Mouse (Mus musculus): ENCODE data around the gene Kcnip2.

The Kcnip2 gene

DNA sequence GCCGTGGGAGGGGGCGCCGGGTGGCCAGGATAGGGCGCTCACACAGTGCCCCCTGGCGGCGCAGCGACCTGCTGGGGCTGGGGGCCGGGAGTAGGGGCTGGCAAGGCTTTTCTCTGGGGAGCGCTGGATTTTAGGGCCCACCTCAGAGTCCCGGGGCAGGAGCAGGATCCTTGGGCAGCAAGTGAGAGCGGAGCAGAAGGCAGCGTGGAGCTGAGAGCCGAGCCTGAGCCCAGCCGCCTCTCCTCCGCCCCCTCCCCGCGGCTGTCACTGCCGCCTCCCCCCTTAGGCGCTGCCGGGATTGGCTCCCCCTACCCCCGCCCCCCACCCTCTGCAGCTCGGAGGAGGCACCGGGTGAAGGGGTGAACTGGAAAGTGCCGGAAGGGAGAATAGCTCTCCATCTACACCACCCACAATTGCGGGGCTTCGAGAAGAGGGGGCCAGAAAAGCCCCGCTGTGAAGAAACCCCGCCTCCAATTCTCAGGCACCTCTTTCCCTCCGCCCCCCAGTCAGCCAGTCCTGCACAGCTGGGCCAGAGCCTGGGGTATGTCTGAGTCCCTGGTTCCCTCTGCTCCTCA lies at the start of gene Kcnip2:
Kcnip2 (minus strand) TSS at position 231 of the 575 bp plus-strand sequence.
- peak; percentile 26 to 41 for DNase-seq

DNA sequence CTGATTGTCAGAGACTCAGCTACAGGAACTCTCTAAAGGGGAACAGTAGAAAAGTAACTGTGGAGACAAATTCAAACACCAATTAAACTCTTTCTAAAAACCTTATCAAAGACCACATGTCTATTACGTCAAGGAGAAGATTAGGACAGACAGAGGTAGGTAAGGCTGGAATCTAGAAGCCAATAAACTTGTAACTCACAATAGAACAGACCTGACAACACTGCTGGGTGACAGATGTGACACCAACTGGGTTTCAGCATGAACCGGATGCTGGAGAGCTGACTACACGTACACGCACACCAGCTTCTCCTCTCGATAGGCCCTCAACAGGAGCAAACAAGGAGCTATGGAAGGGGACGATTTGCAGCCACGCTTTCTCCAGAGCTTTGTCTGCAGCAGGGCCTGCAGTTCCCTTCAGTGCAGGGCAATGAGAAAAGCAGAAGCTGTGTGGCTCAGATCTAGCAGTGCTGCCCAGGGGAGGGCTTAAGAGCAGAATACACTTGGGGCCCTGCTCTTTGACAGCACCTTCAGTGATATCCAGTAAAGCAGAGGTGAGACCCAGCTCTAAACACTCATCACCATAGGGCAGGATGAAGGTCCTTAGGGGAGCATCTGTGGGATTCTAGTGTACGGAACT lies 39.5 kb upstream of the Kcnip2 start:
- DNase-seq, result no peak

DNA sequence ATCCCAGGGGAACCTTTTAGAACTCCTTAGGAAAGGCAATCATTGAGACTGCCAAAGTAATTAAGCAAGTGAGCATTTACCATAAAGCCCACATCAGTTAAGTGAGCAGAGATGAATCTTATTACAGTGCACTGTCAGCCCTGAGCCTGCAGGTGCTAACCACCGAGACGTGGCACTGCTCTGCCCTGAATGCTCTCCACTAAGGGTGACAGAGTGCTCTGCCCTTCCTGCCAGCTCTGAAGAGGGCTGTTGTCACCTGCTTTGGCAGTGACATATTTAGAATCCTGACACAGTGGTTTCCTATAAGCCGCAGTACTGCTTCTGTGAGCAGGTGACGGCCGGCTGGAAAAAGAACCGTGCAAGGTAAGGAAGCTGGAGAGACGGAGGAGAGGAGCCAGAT lies 38.7 kb upstream of the Kcnip2 start:
- no peak for DNase-seq

DNA sequence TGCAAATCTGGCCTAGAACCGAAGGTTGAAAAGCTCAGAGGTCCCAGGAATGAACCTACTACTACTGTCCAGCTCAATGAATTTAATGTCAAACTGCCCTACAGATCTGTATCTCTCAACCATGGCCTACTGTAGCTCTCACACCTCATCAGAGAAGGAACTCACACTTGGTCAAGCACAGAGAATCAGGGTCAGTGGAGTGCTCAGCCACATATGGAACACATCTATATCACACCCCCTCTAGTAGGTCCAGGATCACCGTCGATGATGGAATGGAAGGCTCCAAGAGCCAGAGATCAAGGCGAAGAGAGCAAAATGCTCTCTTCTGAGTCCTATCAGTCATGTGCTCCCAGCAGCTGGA lies 31.9 kb upstream of the Kcnip2 start:
- DNase-seq, result no peak

DNA sequence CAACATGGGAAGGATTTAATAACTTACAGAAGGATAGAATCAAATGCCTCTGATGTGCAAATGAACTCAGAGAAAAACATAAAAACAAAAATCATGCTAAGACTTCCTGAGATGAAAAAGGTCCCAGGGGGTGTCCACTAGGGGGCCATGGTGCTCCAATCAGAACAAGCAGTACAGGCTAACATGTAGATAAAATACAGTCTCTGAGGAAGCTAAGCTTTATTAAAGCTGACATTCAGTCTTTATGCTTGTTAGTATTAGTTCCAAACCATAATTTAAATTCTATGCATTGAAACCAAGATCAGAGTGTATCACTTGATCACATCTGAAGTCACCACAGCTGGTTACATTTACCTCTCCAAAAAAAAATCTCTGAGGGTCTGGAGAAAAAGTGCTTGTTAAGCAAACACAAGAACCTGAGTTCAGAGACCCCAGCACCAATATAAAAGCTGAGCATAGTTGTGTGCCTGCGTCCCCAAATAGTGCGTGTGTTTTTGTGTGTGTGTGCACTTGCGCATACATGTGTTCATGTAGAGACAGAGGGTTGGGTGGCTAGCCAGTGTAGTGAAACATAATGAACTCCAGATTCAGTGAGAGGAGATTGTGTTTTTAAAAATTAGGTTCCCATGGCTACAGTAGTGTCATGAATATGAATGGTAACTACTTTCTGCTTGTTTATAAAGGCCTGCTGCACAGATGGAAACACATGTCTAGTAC lies 31.3 kb upstream of the Kcnip2 start:
- DNase-seq, result peak; percentile 42 to 48

DNA sequence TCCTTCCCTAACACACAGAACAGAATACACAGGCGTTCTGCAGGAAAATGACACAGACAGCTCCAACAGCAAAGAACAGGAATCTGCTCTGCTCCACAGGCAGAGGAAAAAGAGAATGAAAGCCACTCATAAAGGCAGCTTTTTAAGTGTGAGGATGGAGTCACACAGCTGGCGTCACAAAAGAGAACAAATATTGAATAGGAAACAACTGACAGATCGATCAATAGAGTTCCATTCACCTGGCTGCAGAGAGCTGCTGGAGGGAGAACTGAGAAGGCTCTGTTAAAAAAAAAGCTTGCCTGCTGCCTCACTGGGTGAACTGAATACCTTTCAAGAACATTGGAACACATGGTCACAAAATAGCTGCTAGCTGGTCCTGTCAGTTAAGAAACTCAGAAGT lies 28.3 kb upstream of the Kcnip2 start:
- DNase-seq, result no peak

DNA sequence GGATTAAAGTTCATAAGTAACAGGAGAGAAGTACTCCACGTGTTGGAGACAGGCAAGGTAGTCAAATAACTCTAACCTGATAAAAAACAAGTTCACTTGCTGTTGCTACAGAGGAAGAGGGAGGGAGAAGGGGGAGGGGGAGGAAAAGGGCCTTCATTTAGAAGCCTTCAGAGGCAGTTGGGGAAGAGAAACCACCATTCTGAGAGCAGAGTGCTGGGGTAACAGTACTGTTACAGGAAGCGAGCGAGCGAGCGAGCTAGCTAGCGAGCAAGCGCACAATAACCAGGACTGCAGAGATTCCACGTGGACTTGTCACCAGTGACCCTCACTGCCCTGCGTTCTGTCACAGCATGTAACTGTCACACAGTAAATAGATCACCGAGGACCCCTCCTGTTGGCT lies 27.6 kb upstream of the Kcnip2 start:
- DNase-seq, result peak in 1 of 2 experiments; percentile 44

DNA sequence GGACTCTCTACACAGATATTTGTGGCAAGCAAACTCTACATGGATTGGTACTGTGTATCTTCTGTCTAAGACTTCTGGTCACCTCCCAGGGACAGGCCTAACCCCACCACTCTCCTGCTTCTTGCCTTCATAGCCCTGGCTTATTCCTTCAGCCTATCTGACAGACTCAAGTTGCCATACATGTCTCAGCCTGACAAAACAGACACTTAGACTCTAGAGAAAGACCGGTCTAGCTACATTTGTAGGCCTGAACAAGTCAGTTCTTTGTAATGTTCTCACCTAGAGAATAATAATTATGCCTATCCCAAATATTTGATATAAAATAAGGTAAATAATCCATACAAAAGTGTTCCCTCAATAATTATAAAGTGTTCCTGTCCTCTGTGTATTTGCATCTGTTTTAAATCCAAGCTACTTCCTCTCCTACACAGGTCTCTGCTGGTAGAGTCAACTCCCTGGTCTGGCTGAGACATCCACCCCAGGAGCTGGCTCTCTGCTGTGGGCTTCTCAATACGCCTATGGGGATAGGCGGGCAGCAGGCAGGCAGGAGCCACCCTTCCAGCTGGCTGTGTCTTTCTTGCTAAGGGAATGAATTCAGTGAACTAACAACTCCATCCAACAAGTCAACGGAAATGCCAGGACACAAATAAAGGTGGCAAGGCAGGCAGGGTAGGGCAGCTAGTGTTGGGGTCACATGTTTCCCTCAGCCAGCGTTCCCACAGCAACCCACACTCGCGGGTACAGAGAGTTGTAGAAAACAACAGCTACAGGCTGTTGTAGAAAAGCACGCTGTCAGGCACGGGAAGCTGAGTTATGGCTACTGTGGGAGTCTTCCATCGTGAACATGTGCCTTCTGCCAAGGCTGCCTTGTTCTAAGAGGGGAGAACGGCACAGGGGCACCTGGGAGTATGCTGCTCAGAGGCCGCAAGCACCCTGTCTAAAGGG lies 21.5 kb upstream of the Kcnip2 start:
- no peak for DNase-seq

DNA sequence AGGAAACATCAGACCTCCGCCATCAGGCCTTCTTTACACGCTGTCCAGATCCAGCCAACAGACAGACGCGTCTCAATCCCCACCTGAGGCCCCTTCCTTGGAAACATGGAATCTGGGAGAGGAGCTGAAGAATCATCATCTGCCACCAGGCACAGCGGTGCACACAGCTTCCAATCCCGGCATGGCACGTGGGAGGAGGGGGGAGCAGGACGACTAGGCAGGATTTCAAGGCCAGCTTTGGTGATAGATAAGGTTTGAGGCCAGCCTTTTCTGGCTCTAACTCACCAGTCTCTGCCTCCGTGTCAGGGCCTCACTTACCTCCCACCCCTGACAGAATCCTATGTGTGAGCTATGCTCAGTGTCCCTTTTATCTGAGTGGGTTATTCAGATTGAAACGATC lies 19.6 kb upstream of the Kcnip2 start:
- DNase-seq, result no peak

DNA sequence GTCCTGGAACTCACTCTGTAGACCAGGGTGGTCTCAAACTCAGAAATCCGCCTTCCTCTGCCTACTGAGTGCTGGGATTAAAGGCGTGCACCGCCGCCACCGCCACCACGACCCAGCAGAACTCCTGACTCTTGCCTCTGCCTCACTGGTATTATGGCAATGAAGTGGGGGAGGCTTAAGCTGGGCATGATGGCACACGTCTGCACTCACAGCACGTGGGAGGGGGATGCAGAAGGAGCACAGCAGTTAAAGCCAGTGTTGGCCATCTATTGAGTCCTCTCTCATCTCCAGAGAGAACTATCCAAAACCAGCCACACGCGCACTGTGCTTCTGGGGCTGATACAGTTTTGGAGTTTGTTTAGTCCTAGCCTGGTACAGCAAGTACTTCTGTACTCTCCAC lies 17.8 kb upstream of the Kcnip2 start:
- DNase-seq, result no peak

DNA sequence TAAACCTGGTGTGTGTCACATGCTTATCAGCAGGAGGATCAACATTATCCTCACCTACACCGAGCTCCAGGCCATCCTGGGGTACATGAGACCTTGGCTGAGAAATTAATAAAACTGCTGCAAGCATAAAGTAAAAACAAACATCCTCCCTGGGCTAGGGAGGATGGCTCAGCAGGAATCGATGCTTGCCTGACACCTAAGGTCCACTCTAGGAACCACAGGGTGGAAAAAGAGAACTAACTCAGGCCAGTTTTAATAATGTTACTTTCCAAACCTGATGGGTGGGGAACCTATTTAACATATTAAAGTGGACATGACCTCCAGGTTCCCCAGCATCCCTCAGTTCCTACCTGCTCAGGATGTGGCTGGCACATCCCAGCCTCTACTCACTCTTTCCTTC lies 14.8 kb upstream of the Kcnip2 start:
- DNase-seq, result no peak

DNA sequence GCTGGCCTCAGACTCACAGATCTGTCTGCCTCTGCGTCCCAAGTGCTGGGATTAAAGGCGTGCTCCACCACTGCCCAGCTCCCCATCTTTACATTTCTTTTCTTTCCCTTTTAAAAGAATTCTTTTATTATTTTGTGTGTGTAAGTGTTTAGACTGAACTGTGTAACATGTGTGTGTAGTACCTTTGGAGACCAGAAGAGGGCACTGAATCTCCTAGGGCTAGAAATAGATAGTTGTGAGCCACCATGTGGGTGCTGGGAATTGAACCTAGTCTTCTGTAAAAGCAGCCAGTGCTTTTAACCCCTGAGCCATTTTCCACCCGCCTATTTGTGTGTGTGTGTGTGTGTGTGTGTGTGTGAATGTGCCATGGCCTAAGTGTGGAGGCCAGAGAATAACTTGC lies 11.9 kb upstream of the Kcnip2 start:
- DNase-seq, result no peak

DNA sequence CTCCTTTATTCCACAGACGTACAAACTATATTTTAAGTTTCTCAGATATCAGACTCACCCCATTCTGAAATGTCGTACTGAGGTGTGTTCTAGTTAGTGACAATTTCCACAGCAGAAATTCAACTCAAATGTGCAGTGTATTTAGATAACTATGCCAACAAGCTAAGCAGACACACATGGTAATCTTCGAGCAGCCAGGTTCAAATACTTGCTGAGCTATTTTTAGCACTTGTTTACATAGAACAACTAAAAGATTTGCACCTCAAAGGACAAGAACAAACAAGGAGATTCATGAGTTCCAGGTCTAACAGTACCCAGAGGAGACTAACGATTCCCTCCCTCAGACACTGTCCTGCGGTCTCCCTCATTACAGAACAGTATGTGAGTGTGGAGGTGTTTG lies 11.3 kb upstream of the Kcnip2 start:
- DNase-seq, result no peak

DNA sequence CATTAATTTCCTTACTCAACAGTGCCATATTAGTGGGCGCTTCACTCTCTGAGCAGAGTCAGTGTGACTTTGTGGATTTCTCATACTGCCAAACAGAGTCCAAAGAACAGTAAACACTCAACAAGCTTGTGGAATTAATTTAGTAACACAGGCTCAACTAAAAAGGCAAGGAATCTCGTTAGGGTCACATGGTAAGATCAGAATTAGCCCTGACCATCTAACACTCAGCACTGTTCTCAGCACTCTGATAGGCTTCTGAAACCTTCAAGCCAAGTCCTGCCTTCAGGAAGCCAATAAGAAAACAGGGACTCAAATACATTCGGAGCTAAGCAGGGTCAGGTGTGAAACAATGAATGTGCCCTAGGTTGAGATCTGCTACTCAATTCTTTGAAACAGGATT lies 10.3 kb upstream of the Kcnip2 start:
- no peak for DNase-seq

DNA sequence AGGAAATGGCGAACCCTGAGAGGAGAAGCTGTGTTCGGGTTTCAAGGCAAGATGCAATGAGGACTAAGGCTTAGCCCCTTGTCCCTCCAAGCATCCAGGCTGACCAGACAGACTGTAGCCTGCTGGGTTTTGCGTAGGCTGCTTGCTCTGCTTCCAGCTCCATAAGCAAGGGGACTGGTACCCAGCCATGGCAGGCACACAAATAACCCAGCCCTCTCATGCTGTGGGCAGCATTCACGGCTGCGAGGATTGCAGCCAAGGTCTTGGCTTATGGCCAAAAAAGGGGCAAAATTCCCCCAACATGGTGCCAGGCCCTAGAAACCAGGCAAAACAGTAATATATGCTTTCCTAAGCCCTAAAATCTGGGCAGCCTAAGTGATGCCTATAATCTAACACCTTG lies 6.0 kb upstream of the Kcnip2 start:
- DNase-seq, result no peak

DNA sequence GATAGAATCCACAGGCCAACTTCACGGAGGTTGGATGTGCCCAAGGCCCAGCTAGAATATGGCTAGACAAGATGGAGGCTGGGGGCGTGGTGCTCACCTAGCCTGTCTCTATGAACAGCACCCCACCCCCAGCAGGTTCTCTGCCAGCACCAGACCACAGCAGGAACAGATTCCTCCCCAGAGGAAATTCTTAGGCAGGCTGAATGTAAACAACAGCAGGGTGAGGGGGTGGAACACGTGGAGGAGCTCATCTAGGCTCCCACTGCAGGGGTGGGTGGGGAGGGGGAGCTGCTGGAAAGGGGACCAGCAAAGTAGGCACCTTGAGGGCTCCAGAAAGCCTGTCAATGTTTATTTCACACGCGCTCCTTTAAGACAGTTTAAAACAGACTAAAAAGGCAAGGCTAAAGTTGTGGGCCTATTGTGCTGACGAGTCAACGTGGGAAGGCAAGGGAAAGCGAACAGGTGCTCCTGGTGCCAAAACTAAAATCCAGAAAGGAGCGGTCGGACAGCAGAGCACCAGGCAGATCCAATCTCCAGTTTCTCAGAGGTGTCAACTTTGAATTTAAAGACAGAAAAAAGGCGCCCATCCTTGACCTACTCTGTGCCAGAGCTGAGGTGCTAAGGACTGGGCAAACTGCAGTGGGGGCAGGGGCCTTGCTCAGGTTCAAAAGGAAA lies 2.1 kb upstream of the Kcnip2 start:
- no peak for DNase-seq

DNA sequence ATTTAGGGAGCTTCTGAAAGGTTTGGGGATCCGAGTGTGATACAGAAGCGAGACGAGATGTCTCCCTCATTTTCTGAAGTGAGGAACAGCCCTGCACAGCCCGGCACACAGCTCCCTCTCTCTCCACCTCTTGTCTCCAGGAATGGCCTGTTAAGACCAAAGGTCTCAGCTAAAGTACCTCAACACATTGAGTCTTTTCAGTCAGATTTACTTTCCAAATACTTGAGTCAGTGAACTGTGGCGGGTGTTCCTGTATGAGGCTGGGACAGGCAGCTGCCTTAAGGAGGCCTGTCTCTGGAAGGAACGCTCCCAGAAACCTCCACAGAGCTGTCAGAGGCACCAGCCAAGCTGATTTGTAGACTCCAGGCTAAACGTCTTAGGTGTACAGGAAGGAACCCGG lies 866 bp upstream of the Kcnip2 start:
- no peak for DNase-seq

DNA sequence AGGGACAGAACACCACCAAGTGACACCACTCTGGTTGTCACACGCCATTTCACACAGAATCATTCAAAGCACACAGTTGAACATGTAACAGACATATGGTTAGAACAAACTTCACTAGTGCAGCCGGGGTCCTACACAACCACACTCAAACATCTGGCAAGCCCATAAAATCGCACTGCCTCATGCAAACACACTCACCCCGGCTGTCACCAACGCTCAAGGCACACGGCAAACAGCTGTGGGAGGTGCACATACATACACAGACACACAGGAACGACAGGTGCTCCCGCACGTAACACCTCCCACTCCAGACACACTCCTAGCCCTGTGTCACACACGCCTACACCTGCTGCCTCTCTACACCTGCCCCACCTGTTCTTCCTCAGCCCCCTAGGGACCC lies 691 bp downstream of the Kcnip2 start:
- no peak for DNase-seq

DNA sequence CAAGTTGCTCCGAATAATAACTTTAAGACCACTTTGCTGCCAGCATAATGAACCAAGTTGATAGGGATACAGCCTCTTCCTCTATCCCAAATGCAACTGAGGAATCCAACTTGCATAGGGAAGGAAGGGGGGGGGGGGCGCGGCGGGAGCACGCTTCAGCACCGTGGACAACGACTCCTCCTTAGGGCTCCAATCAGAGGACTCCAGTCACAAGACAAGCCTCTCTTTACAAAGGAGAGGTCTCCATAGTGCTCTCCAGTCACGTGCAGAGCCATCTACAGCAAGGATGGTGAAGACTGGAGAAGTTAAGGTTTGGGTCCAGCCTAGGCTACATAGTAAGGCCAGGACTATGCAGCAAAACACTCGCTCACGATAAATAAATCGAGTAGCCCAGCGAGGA lies 2.1 kb downstream of the Kcnip2 start:
- DNase-seq, result no peak

DNA sequence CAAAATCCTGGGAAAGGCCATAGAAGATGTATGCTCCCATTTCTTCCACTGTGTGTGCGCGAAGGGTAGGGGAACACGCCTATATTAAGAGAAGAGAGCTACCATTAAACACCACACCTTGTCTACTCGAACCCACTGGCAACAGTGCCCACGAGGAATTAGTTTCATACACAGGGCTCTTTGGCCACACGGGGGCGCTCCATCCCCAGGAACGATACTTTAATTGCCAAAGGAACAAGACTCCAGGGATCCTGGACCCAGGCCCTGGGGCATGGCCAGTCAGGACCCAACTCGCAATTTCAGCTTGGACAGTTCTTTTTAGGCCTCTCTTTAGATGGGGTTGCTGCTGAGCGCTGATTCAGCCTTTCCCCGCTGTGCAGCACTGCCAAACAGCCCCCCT lies 2.6 kb downstream of the Kcnip2 start:
- DNase-seq, result peak; percentile 91 to 92

DNA sequence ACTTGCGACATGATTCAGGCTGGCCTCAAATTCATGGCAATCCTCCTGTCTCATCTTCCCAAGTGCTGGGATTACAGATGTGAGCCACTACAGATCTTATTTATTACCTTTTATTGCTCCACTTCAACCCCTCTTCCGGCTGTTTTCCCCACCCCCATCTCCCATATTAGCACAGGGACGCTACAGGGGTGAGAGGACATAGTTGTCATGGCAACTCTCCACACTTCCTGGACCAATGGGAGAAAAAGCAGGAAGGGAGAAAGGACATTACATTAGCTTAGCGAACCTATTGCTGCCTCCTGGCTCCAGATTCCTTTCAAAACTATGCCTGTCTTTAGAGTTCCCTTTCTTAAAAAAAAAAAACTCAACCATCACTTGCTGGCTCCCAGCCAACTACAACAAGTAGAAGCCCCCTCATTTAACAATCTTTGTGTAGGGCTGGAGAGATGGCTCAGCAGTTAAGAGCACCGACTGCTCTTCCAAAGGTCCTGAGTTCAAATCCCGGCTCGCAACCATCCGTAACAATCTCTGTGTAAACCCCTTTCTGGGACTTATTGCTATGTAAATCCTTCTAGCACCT lies 3.1 kb downstream of the Kcnip2 start:
- peak in 1 of 2 experiments; percentile 8 for DNase-seq

DNA sequence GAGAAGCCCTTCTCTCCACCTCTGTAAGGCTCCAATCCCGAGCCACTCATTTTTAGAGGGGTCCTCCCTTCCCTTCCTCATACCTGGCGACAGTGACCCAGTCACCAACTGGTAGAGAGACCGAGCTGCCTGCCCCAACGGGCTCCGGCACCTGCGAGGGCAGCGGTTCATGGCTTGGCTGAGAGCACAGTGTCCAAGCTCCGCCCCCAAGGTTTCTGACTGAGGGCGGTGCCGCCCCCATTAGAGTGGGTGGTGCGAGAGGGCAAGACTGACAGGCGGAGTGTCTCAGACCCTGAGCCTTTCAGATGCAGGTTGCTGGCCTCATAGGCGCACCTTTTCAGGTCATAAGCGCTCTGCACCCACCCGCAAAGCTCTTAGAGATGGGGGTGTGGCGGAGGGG lies 3.7 kb downstream of the Kcnip2 start:
- DNase-seq, result peak; percentile 77 to 78

All from B cell, adult 2 months (primary cell).